Mouse (Mus musculus) CH12.LX (cell line): Measurements from ENCODE around the gene Pmm2. TPM values are rescaled to one million over a fixed set of nuclear protein-coding genes. Genes with fewer than 3 reads are reported as not detected.

Experiments
- DNase-seq: peaks from one replicate; pipeline ENCODE4 v3.0.0-alpha.2; 2013; ENCODE audit errors: extremely low read depth
- H3K27ac ChIP-seq: 2 replicates; pipeline ENCODE4 v1.5.1; 2012; ENCODE audit warnings: low read depth, mild to moderate bottlenecking, control low read depth, moderate library complexity; ENCODE audit not compliant: insufficient read depth
- H3K27me3 ChIP-seq: replicated peaks from 2 replicates; pipeline ENCODE3; 2012; ENCODE audit warnings: inconsistent platforms
- H3K36me3 ChIP-seq, 2 experiments: replicated peaks in 1 of 2; 2 replicates each; pipeline versions ENCODE3 to v1.6.1; 2012; ENCODE audit warnings: inconsistent platforms in 1 of 2, low read length in 1 of 2, mild to moderate bottlenecking in 1 of 2, mixed read lengths in 1 of 2, moderate library complexity in 1 of 2; ENCODE audit not compliant: control insufficient read depth in 1 of 2, insufficient read depth in 1 of 2
- H3K4me1 ChIP-seq, 2 experiments: 2 replicates each; pipeline ENCODE4 v1.6.1; 2012; ENCODE audit warnings: inconsistent platforms in 1 of 2, moderate library complexity in 1 of 2; ENCODE audit not compliant: insufficient read depth in 2 of 2, control insufficient read depth in 1 of 2
- H3K4me2 ChIP-seq: 2 replicates; pipeline ENCODE4 v1.6.1; 2012; ENCODE audit warnings: low read depth, mild to moderate bottlenecking, control low read depth; ENCODE audit not compliant: poor library complexity, insufficient read depth, severe bottlenecking
- H3K4me3 ChIP-seq, 3 experiments: fragments of 150-350 bp in 1 of 3; sonication (generic) in 1 of 3; replicated peaks in 1 of 3; 2 replicates each; pipeline versions ENCODE3 to v1.5.1; 2011 to 2012; ENCODE audit warnings: low read depth in 2 of 3, low read length in 2 of 3, mild to moderate bottlenecking in 2 of 3, moderate library complexity in 2 of 3, control low read depth in 1 of 3, improper control_type of control experiment in 1 of 3, inconsistent platforms in 1 of 3, mixed read lengths in 1 of 3; ENCODE audit not compliant: poor library complexity in 1 of 3
- H3K79me2 ChIP-seq: replicated peaks from 2 replicates; pipeline ENCODE4 v1.6.1; 2012; ENCODE audit warnings: mild to moderate bottlenecking, moderate library complexity; ENCODE audit not compliant: control insufficient read depth, poor library complexity, insufficient read depth, severe bottlenecking; ENCODE audit errors: extremely low read depth
- H3K9ac ChIP-seq: 2 replicates; pipeline ENCODE4 v1.6.1; 2012; ENCODE audit warnings: low read depth, mild to moderate bottlenecking, control low read depth, moderate library complexity; ENCODE audit not compliant: insufficient read depth
- H3K9me3 ChIP-seq: replicated peaks from 2 replicates; pipeline ENCODE3; 2012; ENCODE audit warnings: low read length, inconsistent platforms, mixed read lengths
- BHLHE40 ChIP-seq: IDR thresholded peaks from 2 replicates; pipeline ENCODE4 v1.6.1; 2011; ENCODE audit warnings: mild to moderate bottlenecking, low read depth, low read length, improper control_type of control experiment
- CHD1 ChIP-seq: IDR thresholded peaks from 2 replicates; pipeline ENCODE4 v1.6.1; 2012; ENCODE audit warnings: low read depth, low read length, improper control_type of control experiment, inconsistent platforms
- CHD2 ChIP-seq: IDR thresholded peaks from 2 replicates; pipeline ENCODE4 v1.6.1; 2011; ENCODE audit warnings: low read length, improper control_type of control experiment
- CTCF ChIP-seq, 2 experiments: IDR thresholded peaks in 1 of 2; conservative IDR thresholded peaks in 1 of 2; 2 replicates each; pipeline ENCODE4 v1.5.1; 2011 to 2012; ENCODE audit warnings: low read depth in 2 of 2, low read length in 2 of 2, improper control_type of control experiment in 1 of 2, inconsistent platforms in 1 of 2, mild to moderate bottlenecking in 1 of 2, moderate library complexity in 1 of 2
- E2F4 ChIP-seq: IDR thresholded peaks from 2 replicates; pipeline ENCODE4 v1.6.1; 2011; ENCODE audit warnings: low read depth, low read length, improper control_type of control experiment; ENCODE audit not compliant: insufficient replicate concordance
- ELF1 ChIP-seq: IDR thresholded peaks from 2 replicates; pipeline ENCODE4 v1.6.1; 2014; ENCODE audit warnings: low read depth, mild to moderate bottlenecking, inconsistent platforms, low read length, improper control_type of control experiment
- EP300 ChIP-seq: IDR thresholded peaks from 2 replicates; pipeline ENCODE4 v1.6.1; 2011; ENCODE audit warnings: low read length, improper control_type of control experiment
- ETS1 ChIP-seq: conservative IDR thresholded peaks from 2 replicates; pipeline ENCODE4 v1.6.1; 2012; ENCODE audit warnings: low read depth, mild to moderate bottlenecking, inconsistent platforms, low read length, improper control_type of control experiment, moderate library complexity
- GABPA ChIP-seq: IDR thresholded peaks from 2 replicates; pipeline ENCODE4 v1.6.1; 2012; ENCODE audit warnings: low read depth, low read length, improper control_type of control experiment, inconsistent platforms; ENCODE audit not compliant: insufficient replicate concordance
- HCFC1 ChIP-seq: IDR thresholded peaks from 2 replicates; pipeline ENCODE4 v1.6.1; 2012; ENCODE audit warnings: low read depth, mild to moderate bottlenecking, inconsistent platforms, low read length, improper control_type of control experiment
- IRF4 ChIP-seq: IDR thresholded peaks from 2 replicates; pipeline ENCODE4 v1.6.1; 2014; ENCODE audit warnings: low read depth, mild to moderate bottlenecking, inconsistent platforms, low read length, improper control_type of control experiment
- JUN ChIP-seq: IDR thresholded peaks from 2 replicates; pipeline ENCODE4 v1.6.1; 2011; ENCODE audit warnings: low read depth, mild to moderate bottlenecking, low read length, improper control_type of control experiment, moderate library complexity; ENCODE audit not compliant: insufficient read depth
- JUND ChIP-seq: conservative IDR thresholded peaks from 2 replicates; pipeline ENCODE4 v1.6.1; 2011; ENCODE audit warnings: low read depth, low read length, improper control_type of control experiment
- KAT2A ChIP-seq: IDR thresholded peaks from 2 replicates; pipeline ENCODE4 v1.6.1; 2012; ENCODE audit warnings: low read length, improper control_type of control experiment, inconsistent platforms; ENCODE audit not compliant: insufficient replicate concordance
- MAFK ChIP-seq: IDR thresholded peaks from 2 replicates; pipeline ENCODE4 v1.6.1; 2011; ENCODE audit warnings: low read length, improper control_type of control experiment; ENCODE audit not compliant: insufficient replicate concordance
- MAX ChIP-seq: IDR thresholded peaks from 2 replicates; pipeline ENCODE4 v1.6.1; 2011; ENCODE audit warnings: low read length, improper control_type of control experiment
- MAZ ChIP-seq: IDR thresholded peaks from 2 replicates; pipeline ENCODE4 v1.6.1; 2012; ENCODE audit warnings: low read depth, mild to moderate bottlenecking, inconsistent platforms, low read length, improper control_type of control experiment, moderate library complexity
- MEF2A ChIP-seq: IDR thresholded peaks from 2 replicates; pipeline ENCODE4 v1.6.1; 2014; ENCODE audit warnings: low read depth, mild to moderate bottlenecking, inconsistent platforms, low read length, improper control_type of control experiment, borderline replicate concordance
- MXI1 ChIP-seq: IDR thresholded peaks from 2 replicates; pipeline ENCODE4 v1.6.1; 2011; ENCODE audit warnings: mild to moderate bottlenecking, low read depth, low read length, improper control_type of control experiment
- MYC ChIP-seq: IDR thresholded peaks from 2 replicates; pipeline ENCODE4 v1.6.1; 2011; ENCODE audit warnings: low read depth, mild to moderate bottlenecking, improper control_type of control experiment, low read length
- NRF1 ChIP-seq: IDR thresholded peaks from 2 replicates; pipeline ENCODE4 v1.6.1; 2014; ENCODE audit warnings: low read depth, mild to moderate bottlenecking, inconsistent platforms, low read length, improper control_type of control experiment, moderate library complexity
- PAX5 ChIP-seq: IDR thresholded peaks from 2 replicates; pipeline ENCODE4 v1.6.1; 2012; ENCODE audit warnings: low read length, inconsistent platforms, mixed read lengths
- POLR2A ChIP-seq: IDR thresholded peaks from 2 replicates; pipeline ENCODE4 v1.6.1; 2011; ENCODE audit warnings: low read depth, mild to moderate bottlenecking, improper control_type of control experiment, low read length
- POLR2AphosphoS2 ChIP-seq: IDR thresholded peaks from 2 replicates; pipeline ENCODE4 v1.6.1; 2011; ENCODE audit warnings: low read depth, low read length, improper control_type of control experiment
- RAD21 ChIP-seq: IDR thresholded peaks from 2 replicates; pipeline ENCODE4 v1.6.1; 2011; ENCODE audit warnings: low read depth, mild to moderate bottlenecking, low read length, improper control_type of control experiment, moderate library complexity
- RCOR1 ChIP-seq: conservative IDR thresholded peaks from 2 replicates; pipeline ENCODE4 v1.6.1; 2012; ENCODE audit warnings: low read depth, mild to moderate bottlenecking, inconsistent platforms, low read length, improper control_type of control experiment
- SIN3A ChIP-seq: IDR thresholded peaks from 2 replicates; pipeline ENCODE4 v1.6.1; 2012; ENCODE audit warnings: low read length, improper control_type of control experiment, inconsistent platforms
- SMC3 ChIP-seq: IDR thresholded peaks from 2 replicates; pipeline ENCODE4 v1.6.1; 2011; ENCODE audit warnings: low read depth, low read length, improper control_type of control experiment
- TBP ChIP-seq: conservative IDR thresholded peaks from 2 replicates; pipeline ENCODE4 v1.6.1; 2011; ENCODE audit warnings: low read depth, low read length, improper control_type of control experiment
- TCF12 ChIP-seq: IDR thresholded peaks from 2 replicates; pipeline ENCODE4 v1.6.1; 2014; ENCODE audit warnings: low read depth, mild to moderate bottlenecking, inconsistent platforms, low read length, improper control_type of control experiment
- UBTF ChIP-seq: IDR thresholded peaks from 2 replicates; pipeline ENCODE4 v1.6.1; 2012; ENCODE audit warnings: low read depth, mild to moderate bottlenecking, inconsistent platforms, low read length, improper control_type of control experiment, moderate library complexity
- USF1 ChIP-seq: IDR thresholded peaks from 2 replicates; pipeline ENCODE4 v1.6.1; 2014; ENCODE audit warnings: low read depth, mild to moderate bottlenecking, inconsistent platforms, low read length, improper control_type of control experiment
- USF2 ChIP-seq: conservative IDR thresholded peaks from 2 replicates; pipeline ENCODE4 v1.6.1; 2011; ENCODE audit warnings: low read depth, low read length, improper control_type of control experiment
- ZC3H11A ChIP-seq: IDR thresholded peaks from 2 replicates; pipeline ENCODE4 v1.6.1; 2012; ENCODE audit warnings: low read depth, mild to moderate bottlenecking, inconsistent platforms, low read length, improper control_type of control experiment
- ZKSCAN1 ChIP-seq: IDR thresholded peaks from 2 replicates; pipeline ENCODE4 v1.6.1; 2012; ENCODE audit warnings: low read depth, inconsistent platforms, low read length, improper control_type of control experiment, borderline replicate concordance
- ZMIZ1 ChIP-seq: IDR thresholded peaks from 2 replicates; pipeline ENCODE4 v1.6.1; 2012; ENCODE audit warnings: low read depth, mild to moderate bottlenecking, inconsistent platforms, low read length, improper control_type of control experiment
- ZNF384 ChIP-seq: IDR thresholded peaks from 2 replicates; pipeline ENCODE4 v1.6.1; 2012; ENCODE audit warnings: low read depth, low read length, improper control_type of control experiment, inconsistent platforms
- dilution Hi-C: fragments of 300-500 bp; cut with MboI; formaldehyde crosslinking; loops from 2 replicates; pipeline ENCODE4 v1.14.3; 2020; ENCODE audit warnings: low sequenced_read_pairs; ENCODE audit not compliant: extremely low pct_unique_long_range_greater_than_20kb, extremely low pct_ligation_motif_present
- in situ Hi-C: fragments of 300-500 bp; cut with MboI; formaldehyde crosslinking; loops from 3 replicates; pipeline ENCODE4 v1.14.3; 2019; ENCODE audit warnings: low sequenced_read_pairs, low pct_ligation_motif_present, low pct_unique_long_range_greater_than_20kb, mixed read lengths
- polyA plus RNA-seq: library from polyadenylated mRNA; unstranded; fragments of >175 nt; gene quantifications from 2 replicates; pipeline ENCODE4 v1.2.1, GENCODE M21; 2012; ENCODE audit warnings: low read depth; ENCODE audit not compliant: insufficient read length
- total RNA-seq, 2 experiments: library from RNA; depleted of rRNA; stranded (reverse); fragments of 300-350 nt in 1 of 2; fragments of >200 nt in 1 of 2; gene quantifications; 2 replicates each; pipeline ENCODE4 v1.2.3; 2012 to 2014

The Pmm2 gene
- total RNA-seq (2012; rRNA removed) (33.1 and 44.7 TPM in 2 replicates), total RNA-seq (2014; rRNA removed) (40.6 and 42.1 TPM in 2 replicates), polyA plus RNA-seq (69.4 and 71.2 TPM in 2 replicates)

DNA sequence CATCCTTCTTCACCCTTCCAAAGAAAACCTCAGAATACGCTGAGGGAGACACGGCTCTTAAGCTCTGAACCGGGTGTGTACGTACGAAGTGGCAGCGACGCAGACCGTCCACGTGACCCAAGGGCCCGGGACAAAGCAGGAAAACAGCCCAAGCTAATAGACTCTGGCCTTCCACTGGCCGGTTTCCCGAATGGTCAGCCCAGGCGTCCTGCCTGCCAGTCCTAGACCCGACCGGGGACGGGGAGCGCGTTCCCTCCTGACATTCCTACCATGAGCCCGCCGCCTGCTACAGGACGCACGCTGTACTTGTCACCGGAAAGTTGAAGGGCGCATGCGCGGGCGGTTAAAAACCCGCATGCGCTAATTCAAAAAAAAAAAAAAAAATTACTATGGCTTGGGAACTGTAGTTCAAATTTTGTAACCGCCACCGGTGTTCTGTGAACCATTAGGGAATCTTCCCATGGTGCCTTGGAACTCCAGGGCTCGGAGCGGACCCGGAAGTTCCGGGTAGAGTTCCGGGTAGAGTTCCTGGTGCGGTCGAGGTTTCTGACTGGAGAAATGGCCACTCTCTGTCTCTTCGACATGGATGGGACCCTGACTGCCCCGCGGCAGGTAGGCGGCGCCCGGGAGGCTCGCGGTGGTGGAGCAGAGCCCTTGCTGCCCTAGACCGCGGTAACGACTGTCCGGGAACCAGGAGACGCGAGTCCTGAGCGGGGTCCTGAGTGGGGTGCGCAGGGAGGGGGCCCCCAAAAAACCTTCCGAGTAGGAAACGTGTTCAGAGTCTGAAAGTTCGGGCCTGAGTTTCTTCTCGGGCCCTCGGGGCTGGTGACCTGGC lies at the start of gene Pmm2, which contains the start of gene Tmem186:
Gene Pmm2, plus strand, starts transcription at position 458 of the 835 bp plus-strand sequence.
Gene Tmem186, minus strand, starts transcription at position 496 of the 835 bp plus-strand sequence.
- no peaks in the 10 kb centered on the region for H3K27me3 ChIP-seq
- H3K79me2 ChIP-seq = peaks cover 55% of the 10 kb centered on the region
- no peaks in the 10 kb centered on the region for H3K9me3 ChIP-seq
- peaks cover 31 to 69% of the 10 kb centered on the region in 2 experiments for H3K36me3 ChIP-seq
- peak within 1 kb of the TSS; percentile 93 for H3K9ac ChIP-seq
- peak; percentile 95 for DNase-seq
- H3K27ac ChIP-seq = peak within 1 kb of the TSS; percentile 81
- dilution Hi-C loops (no loop called here), in situ Hi-C loops (no loop called here)
- H3K4me1 ChIP-seq = peaks cover 10 to 46% of the 10 kb centered on the region in 2 experiments
- H3K4me2 ChIP-seq = peak within 1 kb of the TSS; percentile 77
- H3K4me3 ChIP-seq = peak within 1 kb of the TSS; percentile 76 to 85 (median 83)
- TF ChIP-seq ZC3H11A = no peak
- peak; percentile 58 for TF ChIP-seq ZMIZ1
- TF ChIP-seq POLR2A = peak; percentile 84
- peak; percentile 79 for TF ChIP-seq USF2
- TF ChIP-seq TBP = peak; percentile 64
- TF ChIP-seq SIN3A = peak; percentile 69
- peak; percentile 24; the same call in 1 of the 2 replicates for TF ChIP-seq CHD1
- TF ChIP-seq HCFC1 = peak; percentile 82
- TF ChIP-seq MAZ = no peak
- TF ChIP-seq E2F4 = 0 out of 2 replicates have a peak, but pooled peaks have one; percentile 76
- TF ChIP-seq CTCF (conservative IDR thresholded peaks at IDR 0.05 in 1 of 2, IDR thresholded peaks at IDR 0.05 in 1 of 2; ENCODE audit: low read depth in 2 of 2, low read length in 2 of 2) = peak in 1 of 2 experiments; percentile 13; a peak in 1 of 4 replicates
- peak; percentile 52; the same call in 1 of the 2 replicates for TF ChIP-seq CHD2
- TF ChIP-seq MEF2A = no peak; the same call in 1 of the 2 replicates
- TF ChIP-seq SMC3 = no peak
- TF ChIP-seq EP300 = no peak
- TF ChIP-seq NRF1 = peak; percentile 86
- TF ChIP-seq POLR2AphosphoS2 = peak; percentile 81; the same call in 1 of the 2 replicates
- TF ChIP-seq ZNF384 = peak; percentile 96
- no peak for TF ChIP-seq PAX5
- peak; percentile 94 for TF ChIP-seq MYC
- TF ChIP-seq ZKSCAN1 = no peak
- no peak for TF ChIP-seq JUN
- no peak for TF ChIP-seq RCOR1
- TF ChIP-seq BHLHE40 = peak; percentile 80
- TF ChIP-seq UBTF = peak; percentile 76
- 0 out of 2 replicates have a peak, but pooled peaks have one; percentile 14 for TF ChIP-seq ETS1
- TF ChIP-seq MXI1 = peak; percentile 95
- TF ChIP-seq MAX = peak; percentile 96
- TF ChIP-seq JUND = no peak; the same call in 1 of the 2 replicates
- peak; percentile 48 for TF ChIP-seq IRF4
- TF ChIP-seq KAT2A = 0 out of 2 replicates have a peak, but pooled peaks have one; percentile 49
- no peak for TF ChIP-seq RAD21
- TF ChIP-seq TCF12 = peak; percentile 73; the same call in 1 of the 2 replicates
- 0 out of 2 replicates have a peak, but pooled peaks have one; percentile 23 for TF ChIP-seq MAFK
- TF ChIP-seq GABPA = no peak
- peak; percentile 90 for TF ChIP-seq USF1
- peak; percentile 96 for TF ChIP-seq ELF1
